Mouse (Mus musculus): Measurements from ENCODE around the gene Ednrb.

Gene Ednrb

GRCm38 (mm10) chr14:103844011-103844549, at the start of gene Ednrb:
Gene Ednrb (minus strand): TSS chr14:103844402.
- DNase-seq = no peak

- no peak for DNase-seq
Measured at GRCm38 (mm10) chr14:103892411-103892938, 48.3 kb upstream of the Ednrb start.

- DNase-seq = no peak
Measured at GRCm38 (mm10) chr14:103890761-103891160, 46.6 kb upstream of the Ednrb start.

GRCm38 (mm10) chr14:103884892-103885575, 40.8 kb upstream of the Ednrb start:
- no peak for DNase-seq

- no peak for DNase-seq
Measured at GRCm38 (mm10) chr14:103882943-103883342, 38.7 kb upstream of the Ednrb start.

GRCm38 (mm10) chr14:103877117-103877516, 32.9 kb upstream of the Ednrb start:
- no peak for DNase-seq

GRCm38 (mm10) chr14:103876598-103876997, 32.4 kb upstream of the Ednrb start:
- no peak for DNase-seq

GRCm38 (mm10) chr14:103866636-103867035, 22.4 kb upstream of the Ednrb start:
- no peak for DNase-seq

- DNase-seq = no peak
Measured at GRCm38 (mm10) chr14:103865226-103865625, 21.0 kb upstream of the Ednrb start.

- DNase-seq = no peak
Measured at GRCm38 (mm10) chr14:103850071-103850845, 6.1 kb upstream of the Ednrb start.

GRCm38 (mm10) chr14:103845716-103846115, 1.5 kb upstream of the Ednrb start:
- DNase-seq = no peak

GRCm38 (mm10) chr14:103844944-103845343, 742 bp upstream of the Ednrb start:
- no peak for DNase-seq

- DNase-seq = no peak
Measured at GRCm38 (mm10) chr14:103843371-103844001, 716 bp downstream of the Ednrb start.

GRCm38 (mm10) chr14:103842896-103843295, 1.3 kb downstream of the Ednrb start:
- DNase-seq = no peak

GRCm38 (mm10) chr14:103840436-103840835, 3.8 kb downstream of the Ednrb start:
- DNase-seq = no peak

- no peak for DNase-seq
Measured at GRCm38 (mm10) chr14:103838887-103839286, 5.3 kb downstream of the Ednrb start.

GRCm38 (mm10) chr14:103834589-103834988, 9.6 kb downstream of the Ednrb start:
- DNase-seq = no peak

- no peak for DNase-seq
Measured at GRCm38 (mm10) chr14:103834147-103834546, 10.1 kb downstream of the Ednrb start.

GRCm38 (mm10) chr14:103832472-103832871, 11.7 kb downstream of the Ednrb start:
- no peak for DNase-seq

- no peak for DNase-seq
Measured at GRCm38 (mm10) chr14:103831007-103831406, 13.2 kb downstream of the Ednrb start.

- no peak for DNase-seq
Measured at GRCm38 (mm10) chr14:103826343-103826742, 17.9 kb downstream of the Ednrb start.

- no peak for DNase-seq
Measured at GRCm38 (mm10) chr14:103825934-103826333, 18.3 kb downstream of the Ednrb start.

GRCm38 (mm10) chr14:103823501-103823900, 20.7 kb downstream of the Ednrb start:
- no peak for DNase-seq
